Mouse (Mus musculus): ENCODE results near the gene Hace1.
A peak's percentile ranks its signal among the peaks of the same experiment; 100 is the strongest.
"Not testable (repeated sequence)": the region's sequence is repeated elsewhere in the genome, so short reads cannot be mapped to it uniquely, and the experiment has no call there.

Hace1 gene

GRCm38 (mm10) chr10:45577731-45578297 is at the start of gene Hace1:
Gene Hace1, plus strand, starts transcription at chr10:45577829.
- peak; percentile 73 to 83 for DNase-seq

GRCm38 (mm10) chr10:45537334-45537733 is 40.3 kb upstream of the Hace1 start:
- DNase-seq = not testable (repeated sequence)

- DNase-seq = no peak
Measured at GRCm38 (mm10) chr10:45542726-45543125, 34.9 kb upstream of the Hace1 start.

DNA sequence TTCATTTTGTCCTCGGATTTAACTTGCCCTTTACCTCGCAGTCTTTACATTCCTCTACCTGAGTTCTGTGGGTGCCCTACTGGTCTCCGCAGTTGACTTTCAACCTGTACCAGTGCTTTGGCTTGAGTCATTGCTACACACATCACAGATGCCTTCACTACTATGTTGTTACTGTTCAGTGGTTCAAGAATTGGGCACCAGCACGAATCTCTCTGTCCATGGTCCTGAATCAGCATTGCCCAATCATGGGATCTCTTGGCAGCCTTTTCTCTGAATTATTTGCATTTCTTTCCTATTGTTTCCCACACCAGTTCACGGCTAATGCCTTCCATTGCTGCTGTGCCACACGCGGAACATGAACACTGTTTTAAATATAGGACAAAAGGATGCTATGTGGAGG is 30.8 kb upstream of the Hace1 start:
- no peak for DNase-seq

DNA sequence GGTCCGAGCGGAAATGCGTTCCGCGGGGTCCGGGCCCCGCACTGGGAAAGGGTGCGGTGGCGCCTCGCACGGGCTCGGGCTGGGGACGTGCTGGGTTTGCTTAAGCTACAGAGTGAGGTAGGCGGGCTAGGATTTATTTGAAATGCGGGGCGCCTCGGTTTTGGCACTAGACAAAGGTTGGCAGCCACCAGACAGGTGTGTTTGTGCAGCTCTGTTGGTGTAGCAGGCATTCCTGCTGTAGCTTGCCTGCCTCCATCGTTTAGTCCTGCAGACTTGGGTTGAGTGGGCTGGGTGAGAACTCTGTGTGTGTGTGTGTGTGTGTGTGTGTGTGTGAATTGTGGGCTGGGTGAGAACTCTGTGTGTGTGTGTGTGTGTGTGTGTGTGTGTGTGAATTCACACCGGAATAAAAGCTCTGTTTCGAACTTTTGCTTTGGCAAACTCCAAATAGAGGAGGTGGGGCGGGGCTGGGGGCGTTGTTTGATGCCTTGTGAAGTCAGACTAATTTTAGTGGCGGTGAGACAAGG is 731 bp downstream of the Hace1 start:
- peak in 1 of 2 experiments; percentile 28 for DNase-seq

DNA sequence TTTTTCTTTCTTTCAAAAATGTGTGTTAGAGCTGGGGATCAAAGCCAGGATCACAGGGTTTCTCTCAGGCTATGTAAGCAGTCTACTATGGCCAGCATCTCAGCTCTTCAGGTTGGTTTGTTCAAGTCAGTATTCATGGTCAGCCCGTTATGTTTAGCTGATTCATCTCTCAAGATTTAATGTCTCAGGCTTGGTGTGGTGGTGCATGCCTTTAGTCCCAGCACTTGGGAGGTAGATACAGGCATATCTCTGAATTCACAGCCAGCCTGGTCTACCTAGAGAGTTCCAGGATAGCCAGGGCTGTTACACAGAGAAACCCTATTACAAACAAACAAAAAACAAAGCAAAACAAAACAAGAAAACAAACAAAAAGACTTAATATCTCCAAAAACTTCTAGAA is 5.7 kb downstream of the Hace1 start:
- DNase-seq = no peak

- no peak for DNase-seq
Measured at GRCm38 (mm10) chr10:45583829-45584228, 6.2 kb downstream of the Hace1 start.

DNA sequence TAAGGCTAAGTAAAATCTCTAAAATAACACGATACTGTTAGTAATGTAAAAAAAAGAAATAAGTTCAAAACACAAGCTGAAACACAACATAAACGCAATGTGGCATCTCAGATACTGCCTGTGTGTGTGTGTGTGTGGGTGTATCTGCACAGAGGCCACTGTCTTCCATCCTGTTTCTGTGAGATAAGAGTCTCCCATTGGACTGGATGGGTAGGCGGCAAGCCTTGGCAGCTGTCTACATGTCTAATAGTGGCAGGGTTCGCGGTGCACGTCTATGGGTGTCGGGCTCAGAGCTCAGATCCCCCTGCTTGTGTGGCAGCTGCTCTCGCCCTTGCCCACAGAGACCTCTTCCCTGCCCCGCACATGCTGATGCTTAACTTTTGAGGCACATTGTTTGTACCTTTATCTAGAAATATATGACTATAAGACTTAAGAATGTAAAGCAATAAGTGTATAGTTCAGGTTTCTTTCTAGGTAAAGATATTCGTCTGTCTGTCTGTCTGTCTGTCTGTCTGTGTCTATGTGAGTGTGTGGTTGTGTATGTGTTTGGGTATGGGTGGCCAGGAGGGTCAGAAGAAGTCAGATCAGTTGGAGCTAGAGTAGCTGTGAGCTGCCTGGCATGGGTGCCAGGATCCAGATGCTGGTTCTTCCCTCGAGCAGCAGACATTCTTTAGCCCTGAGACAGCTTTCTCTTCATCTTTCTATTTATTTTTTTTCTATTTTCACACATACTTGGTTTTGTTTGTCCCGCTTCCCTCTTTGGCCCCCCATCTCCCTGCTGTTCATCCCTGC is 6.9 kb downstream of the Hace1 start:
- DNase-seq = no peak

- DNase-seq = no peak
Measured at GRCm38 (mm10) chr10:45605853-45606252, 28.2 kb downstream of the Hace1 start.

DNA sequence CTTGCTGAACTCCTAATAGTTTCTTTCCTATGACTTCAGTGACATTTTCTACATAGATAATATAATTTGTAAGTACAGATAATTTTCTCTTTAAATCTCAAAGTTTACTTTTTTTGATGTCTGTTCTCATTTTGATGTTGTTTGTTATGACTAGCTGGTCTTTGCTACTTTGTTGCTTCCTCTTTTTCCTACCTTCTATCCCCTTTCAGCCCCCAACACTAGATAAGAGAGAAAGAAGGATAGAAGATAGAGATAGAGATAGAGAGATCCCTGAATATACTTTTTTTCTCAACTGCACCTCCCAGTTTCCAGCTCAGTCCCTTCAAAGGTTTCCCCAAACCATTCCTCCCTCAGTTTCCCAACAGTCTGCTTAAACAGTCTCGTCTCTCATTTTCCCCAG is 33.1 kb downstream of the Hace1 start:
- DNase-seq = no peak

DNA sequence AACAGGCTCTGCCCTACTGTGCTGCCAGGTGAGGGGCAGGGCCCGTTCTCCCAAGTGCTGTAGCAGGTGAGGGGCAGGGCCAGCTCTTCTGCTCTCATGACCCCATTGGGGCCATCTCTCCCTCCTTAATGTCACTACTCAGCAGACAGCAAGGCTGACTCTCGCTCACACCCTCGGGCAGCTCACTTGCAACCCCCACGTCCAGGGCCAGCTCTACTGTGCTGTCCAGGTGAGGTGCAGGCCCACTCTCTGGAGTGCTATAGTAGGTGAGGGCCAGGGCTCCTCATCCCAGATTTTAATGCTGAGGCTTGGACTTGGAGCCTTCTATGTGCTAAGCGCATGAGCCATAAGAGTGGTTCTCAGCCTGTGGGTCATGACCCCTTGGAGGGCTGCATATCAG is 38.4 kb downstream of the Hace1 start:
- no peak for DNase-seq

DNA sequence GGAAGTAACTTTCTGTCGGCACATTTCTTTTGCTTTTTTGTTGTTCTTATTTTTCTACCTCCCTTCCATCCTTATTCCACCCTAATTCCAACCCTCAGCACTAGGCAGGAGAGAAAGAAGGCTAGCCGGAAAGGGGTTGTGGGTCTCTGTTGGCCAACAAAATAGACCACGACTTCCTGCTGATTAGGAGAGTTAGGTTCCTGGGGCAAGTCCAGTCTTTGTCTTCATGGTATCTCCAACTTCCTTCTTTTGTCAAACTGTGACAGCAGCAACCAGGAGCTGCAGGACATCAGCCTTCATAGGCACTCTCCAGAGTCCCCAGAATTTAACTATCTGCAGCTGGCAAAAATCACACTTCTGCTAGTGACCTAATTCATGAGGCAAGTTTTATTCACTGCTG is 41.4 kb downstream of the Hace1 start:
- no peak for DNase-seq

- no peak for DNase-seq
Measured at GRCm38 (mm10) chr10:45631995-45632394, 54.4 kb downstream of the Hace1 start.

GRCm38 (mm10) chr10:45632641-45633040 is 55.0 kb downstream of the Hace1 start:
- no peak for DNase-seq

DNA sequence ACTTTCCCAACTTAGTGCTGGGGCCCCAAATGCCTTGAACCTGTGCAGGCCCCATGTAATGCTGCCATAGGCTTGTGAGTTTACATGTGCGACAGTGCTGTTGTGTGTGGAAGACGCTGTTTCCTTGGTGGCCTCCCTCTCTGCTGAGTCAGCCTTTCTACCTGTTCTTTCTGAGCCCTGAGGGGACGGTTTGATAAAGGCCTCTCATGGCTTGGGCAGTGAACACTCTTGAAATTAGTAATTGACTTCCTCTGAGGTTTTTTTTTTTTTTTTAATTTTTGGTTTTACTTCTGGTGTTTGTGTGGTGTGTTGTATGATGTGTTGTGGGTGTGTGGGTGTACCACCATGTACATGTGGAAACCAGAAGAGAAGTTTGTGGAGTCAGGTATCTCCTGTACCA is 57.6 kb downstream of the Hace1 start:
- no peak for DNase-seq

DNA sequence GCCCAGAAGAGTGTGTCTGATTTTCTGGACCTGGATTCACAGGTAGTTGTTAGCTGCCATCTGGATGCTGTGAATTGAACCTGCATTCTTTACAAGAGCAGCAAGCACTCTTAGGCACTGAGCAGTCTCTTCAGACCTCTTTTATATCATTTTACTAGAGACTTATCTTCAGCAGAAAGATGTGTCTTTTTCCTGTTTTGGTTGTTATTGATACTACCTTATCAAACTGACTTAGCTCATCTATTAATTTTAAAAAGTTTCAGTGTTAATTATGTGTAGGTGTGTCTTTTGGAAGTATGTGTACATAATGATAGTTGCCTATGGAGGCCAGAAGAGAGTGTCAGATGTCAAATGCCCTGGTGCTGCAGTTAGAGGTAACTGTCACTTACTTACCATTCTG is 62.1 kb downstream of the Hace1 start:
- DNase-seq = no peak

DNA sequence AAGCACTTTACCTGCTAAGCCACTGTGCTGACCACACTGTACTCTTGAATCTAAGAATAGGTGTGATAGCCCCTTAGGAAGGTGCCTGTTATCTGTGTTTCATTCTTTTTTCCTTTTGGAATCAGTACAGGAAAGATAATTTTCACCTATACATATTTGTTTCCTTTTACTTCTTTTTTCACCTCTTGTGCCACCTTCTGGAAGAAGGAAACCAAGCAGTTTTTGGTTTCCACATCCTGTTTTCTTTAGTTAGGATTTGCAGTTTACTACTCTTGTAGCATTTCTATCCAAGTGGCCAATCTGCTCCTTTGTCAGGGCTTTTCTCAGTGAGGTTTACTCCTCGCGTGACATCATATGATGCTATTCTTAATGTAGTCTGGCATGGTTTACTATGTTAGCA is 76.4 kb downstream of the Hace1 start:
- no peak for DNase-seq

GRCm38 (mm10) chr10:45662015-45662414 is 84.4 kb downstream of the Hace1 start:
- no peak for DNase-seq

DNA sequence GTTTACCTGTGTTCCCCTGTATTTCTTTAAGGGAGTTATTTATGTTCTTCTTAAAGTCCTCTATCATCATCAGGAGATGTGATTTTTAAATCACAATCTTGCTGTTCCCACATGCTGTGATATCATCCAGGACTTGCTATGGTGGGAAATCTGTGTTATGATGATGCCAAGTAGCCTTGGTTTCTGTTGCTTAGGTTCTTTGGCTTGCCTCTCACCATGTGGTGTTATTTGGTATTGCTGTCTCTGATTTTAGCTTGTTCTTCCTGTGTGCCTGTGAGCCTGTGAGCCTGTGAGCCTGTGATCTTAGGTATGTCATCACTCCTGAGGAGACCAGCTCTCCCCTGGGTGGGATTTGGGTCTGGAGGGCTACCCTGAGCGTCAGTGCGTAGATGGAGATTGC is 90.6 kb downstream of the Hace1 start:
- no peak for DNase-seq

- DNase-seq = no peak
Measured at GRCm38 (mm10) chr10:45676796-45677195, 99.2 kb downstream of the Hace1 start.

DNA sequence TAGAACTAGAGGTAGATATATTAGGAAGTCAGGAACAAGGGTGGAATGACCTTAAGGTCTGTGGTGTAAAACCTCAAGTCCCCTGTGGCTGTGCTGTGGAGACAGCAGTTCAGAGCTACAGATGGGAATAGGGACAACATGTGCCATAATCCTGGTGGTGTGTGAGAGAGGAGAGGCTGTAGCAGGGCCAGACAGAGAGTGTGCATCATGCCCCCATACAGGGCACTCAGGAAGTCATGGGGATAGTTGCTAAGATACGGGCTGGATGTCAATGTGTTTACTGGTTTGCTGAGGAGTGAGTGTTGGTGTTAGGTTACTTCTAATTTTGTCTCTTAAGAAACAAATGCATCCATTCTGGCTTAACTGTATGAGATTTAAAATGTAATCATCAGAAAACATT is 108.6 kb downstream of the Hace1 start:
- no peak for DNase-seq

GRCm38 (mm10) chr10:45694931-45695330 is 117.3 kb downstream of the Hace1 start:
- no peak for DNase-seq

- no peak for DNase-seq
Measured at GRCm38 (mm10) chr10:45695522-45695921, 117.9 kb downstream of the Hace1 start.

GRCm38 (mm10) chr10:45698930-45699329 is 121.3 kb downstream of the Hace1 start:
- no peak for DNase-seq

GRCm38 (mm10) chr10:45706849-45707248 is 129.2 kb downstream of the Hace1 start:
- no peak for DNase-seq
